Mouse (Mus musculus) hindbrain, embryonic 10.5 days (tissue): ENCODE data around the gene Zpbp. TPM values are rescaled to one million over a fixed set of nuclear protein-coding genes. Genes with fewer than 3 reads are reported as not detected.

Source experiments
- DNase-seq: peaks from one replicate; pipeline ENCODE4 v3.0.0-alpha.2; 2017; ENCODE audit warnings: low spot score
- H3K27ac ChIP-seq: fragments of 300-500 bp; sonication (generic); 2 replicates; pipeline ENCODE4 v1.5.1; 2016; ENCODE audit warnings: mild to moderate bottlenecking, moderate library complexity
- H3K27me3 ChIP-seq: fragments of 300-500 bp; sonication (generic); 2 replicates; pipeline ENCODE4 v1.6.1; 2016; ENCODE audit warnings: mild to moderate bottlenecking; ENCODE audit not compliant: poor library complexity, insufficient read depth, severe bottlenecking
- H3K36me3 ChIP-seq: fragments of 300-500 bp; sonication (generic); 2 replicates; pipeline ENCODE4 v1.6.1; 2016; ENCODE audit warnings: mild to moderate bottlenecking, moderate library complexity
- H3K4me1 ChIP-seq: fragments of 300-500 bp; sonication (generic); replicated peaks from 2 replicates; pipeline ENCODE4 v1.6.1; 2016; ENCODE audit warnings: mild to moderate bottlenecking
- H3K4me3 ChIP-seq: fragments of 300-500 bp; sonication (generic); 2 replicates; pipeline ENCODE4 v1.5.1; 2016; ENCODE audit warnings: mild to moderate bottlenecking, moderate library complexity
- H3K9me3 ChIP-seq: fragments of 300-500 bp; sonication (generic); 2 replicates; pipeline ENCODE4 v1.6.1; 2016; ENCODE audit warnings: mild to moderate bottlenecking, moderate library complexity
- WGBS: fragments of 180-500 bp; shearing (Covaris S2); methylation state at CpG from one replicate; pipeline ENCODE4 v1.1.7; 2016; 5-methylcytosine and 5-hydroxymethylcytosine counted together
- polyA plus RNA-seq: library from polyadenylated mRNA; unstranded; fragments of >200 nt; fragmentation: Nextera tagmentation; extraction: Ambion mirVana; gene quantifications from 2 replicates; pipeline ENCODE4 v1.2.1, GENCODE M21; 2016

Zpbp gene
- 0.61 and 0.67 TPM in 2 replicates for polyA plus RNA-seq

DNA sequence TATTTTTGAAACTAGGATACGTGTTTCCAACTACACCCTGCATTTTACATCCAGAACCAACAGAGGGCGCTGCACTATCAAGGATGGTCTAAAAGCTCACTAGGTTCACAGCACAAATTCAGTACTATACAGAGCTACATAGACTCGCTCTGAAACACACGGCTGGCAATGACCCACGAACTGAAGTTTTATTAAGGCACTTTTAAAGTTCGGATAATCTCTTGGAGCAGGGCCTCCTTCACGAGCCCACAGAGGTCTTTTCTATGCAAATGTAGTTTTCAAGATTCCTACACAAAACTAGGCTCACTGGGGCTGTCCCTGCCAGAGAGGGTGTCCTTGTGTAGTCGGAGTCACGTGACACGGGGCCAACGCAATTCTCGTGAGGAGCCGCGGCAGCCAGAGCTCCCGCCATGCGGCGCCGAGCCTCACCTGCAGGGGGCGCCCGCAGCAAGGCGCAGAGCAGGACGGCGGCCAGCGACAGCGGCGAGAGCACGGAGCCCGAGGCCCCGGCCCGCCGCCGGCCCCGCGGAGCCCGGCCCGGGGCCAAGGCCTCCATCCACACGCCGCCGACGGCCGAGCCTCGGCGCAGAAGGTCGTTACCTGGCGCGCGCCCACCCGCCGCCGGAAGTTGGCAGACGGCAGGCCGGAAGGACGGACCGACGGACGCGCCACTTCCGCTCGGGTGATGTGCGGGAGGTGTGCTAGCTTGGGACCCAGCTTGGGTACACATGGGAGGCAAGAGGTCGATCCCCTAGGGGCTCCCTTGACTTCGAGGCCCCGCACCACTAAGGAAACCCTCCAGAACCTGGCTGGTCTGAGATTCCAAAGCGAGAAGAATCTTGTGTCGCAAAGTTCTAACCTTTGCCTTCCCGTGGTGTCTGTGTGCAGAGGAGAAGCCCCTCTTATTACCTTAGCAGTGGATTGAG lies at the start of gene Zpbp, which contains the start of gene Spata48:
TSS of gene Zpbp (minus strand) at position 774 of the 926 bp plus-strand sequence.
TSS of gene Spata48 (plus strand) at position 460 of the 926 bp plus-strand sequence.
- no peaks in the 10 kb centered on the region for H3K36me3 ChIP-seq
- H3K4me1 ChIP-seq, result peaks cover 4% of the 10 kb centered on the region; the same call in 1 of the 2 replicates
- peaks cover 2% of the 10 kb centered on the region for H3K27me3 ChIP-seq
- 4% methylated on average over 66 of the region's 66 CpGs for WGBS
- H3K9me3 ChIP-seq, result no peaks in the 10 kb centered on the region
- peak within 1 kb of the TSS; percentile 66 for H3K4me3 ChIP-seq
- peak within 1 kb of the TSS; percentile 91 for H3K27ac ChIP-seq
- peak; percentile 93 for DNase-seq

GRCm38 (mm10) chr11:11509413-11509812 lies 47.2 kb upstream of the Zpbp start:
- no peaks in the 10 kb centered on the region for H3K9me3 ChIP-seq
- H3K27ac ChIP-seq, result no peak overlapping the region
- no peaks in the 10 kb centered on the region for H3K4me1 ChIP-seq
- WGBS, result 81% methylated on average over 2 of the region's 2 CpGs
- DNase-seq, result no peak
- H3K4me3 ChIP-seq, result no peak overlapping the region
- no peaks in the 10 kb centered on the region for H3K27me3 ChIP-seq
- no peaks in the 10 kb centered on the region for H3K36me3 ChIP-seq

DNA sequence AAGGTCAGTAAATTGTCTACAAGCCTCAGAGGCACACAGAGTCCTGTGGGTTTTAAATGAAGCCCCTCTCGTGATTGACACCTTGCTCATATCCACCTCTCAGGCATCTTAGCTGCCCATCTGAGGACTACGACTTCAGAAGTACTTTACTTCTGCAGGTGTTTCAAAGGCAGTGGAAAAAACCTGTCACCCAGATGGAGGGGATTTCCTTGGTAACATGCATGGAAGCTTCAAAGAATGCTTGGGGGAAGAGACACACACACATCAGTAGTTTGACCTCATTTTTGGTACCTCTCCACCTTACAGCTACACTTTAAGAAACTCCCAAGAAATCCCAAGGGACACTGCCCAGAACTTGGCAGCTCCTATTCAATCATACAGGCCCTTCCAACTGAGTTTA lies 44.0 kb upstream of the Zpbp start:
- H3K27ac ChIP-seq, result no peak overlapping the region
- WGBS, result 85% methylated on average over 2 of the region's 2 CpGs
- no peaks in the 10 kb centered on the region for H3K36me3 ChIP-seq
- no peak overlapping the region for H3K4me3 ChIP-seq
- H3K9me3 ChIP-seq, result no peaks in the 10 kb centered on the region
- H3K27me3 ChIP-seq, result no peaks in the 10 kb centered on the region
- H3K4me1 ChIP-seq, result no peaks in the 10 kb centered on the region
- no peak for DNase-seq

DNA sequence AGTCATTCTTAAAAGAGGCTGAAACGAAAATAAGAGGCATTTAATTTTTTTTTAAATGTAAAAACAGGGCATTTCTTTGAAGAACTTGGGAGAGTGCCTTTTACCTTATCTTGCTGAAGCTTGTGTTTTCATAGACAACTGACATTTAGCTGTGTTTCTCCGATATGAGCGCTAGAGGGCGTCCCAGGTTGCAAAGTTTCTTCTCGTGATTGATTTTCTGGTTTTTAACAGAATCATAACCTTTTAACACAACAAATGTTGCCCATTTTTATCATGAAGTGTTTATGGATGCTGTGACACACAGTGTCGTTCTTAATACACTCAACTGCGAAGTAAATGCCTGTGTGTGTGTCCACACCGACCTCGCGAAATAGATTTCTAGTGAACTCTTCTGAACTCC lies 37.7 kb upstream of the Zpbp start:
- no peak overlapping the region for H3K4me3 ChIP-seq
- WGBS, result 18% methylated on average over 10 of the region's 10 CpGs
- no peak overlapping the region for H3K27ac ChIP-seq
- no peaks in the 10 kb centered on the region for H3K36me3 ChIP-seq
- H3K4me1 ChIP-seq, result no peaks in the 10 kb centered on the region
- peak; percentile 30 for DNase-seq
- no peaks in the 10 kb centered on the region for H3K9me3 ChIP-seq
- H3K27me3 ChIP-seq, result no peaks in the 10 kb centered on the region

DNA sequence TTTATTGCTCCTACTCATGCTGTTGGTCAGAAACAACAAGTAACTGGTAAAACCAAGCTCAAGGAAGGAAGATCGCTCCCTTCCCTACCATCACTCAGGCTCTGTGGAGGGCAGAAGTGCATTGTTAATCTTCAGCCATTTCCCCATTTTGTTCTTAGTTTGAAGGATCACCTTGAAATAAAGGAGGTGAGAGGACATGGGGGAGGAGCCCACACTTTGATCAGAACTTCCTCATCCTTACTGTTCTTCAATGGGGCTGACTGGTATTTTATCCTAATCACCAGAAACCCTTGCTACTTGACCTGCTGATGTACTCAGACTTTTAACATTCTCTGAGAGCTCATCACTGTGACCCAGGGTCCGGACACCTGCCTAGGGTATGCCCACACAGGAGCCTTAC lies 33.5 kb upstream of the Zpbp start:
- no peaks in the 10 kb centered on the region for H3K4me1 ChIP-seq
- no peaks in the 10 kb centered on the region for H3K36me3 ChIP-seq
- no peak overlapping the region for H3K27ac ChIP-seq
- no peaks in the 10 kb centered on the region for H3K9me3 ChIP-seq
- no peak for DNase-seq
- no peak overlapping the region for H3K4me3 ChIP-seq
- no peaks in the 10 kb centered on the region for H3K27me3 ChIP-seq
- 89% methylated on average over 2 of the region's 2 CpGs for WGBS

- Histone ChIP-seq H3K36me3 (no peaks in the 10 kb centered on the region), H3K4me1 (no peaks in the 10 kb centered on the region), H3K27me3 (no peaks in the 10 kb centered on the region), H3K9me3 (no peaks in the 10 kb centered on the region), H3K4me3 (no peak overlapping the region), H3K27ac (no peak overlapping the region)
- DNase-seq, result no peak
- WGBS, result 69% methylated on average over 5 of the region's 5 CpGs
Measured at GRCm38 (mm10) chr11:11492044-11492443, 29.8 kb upstream of the Zpbp start.

DNA sequence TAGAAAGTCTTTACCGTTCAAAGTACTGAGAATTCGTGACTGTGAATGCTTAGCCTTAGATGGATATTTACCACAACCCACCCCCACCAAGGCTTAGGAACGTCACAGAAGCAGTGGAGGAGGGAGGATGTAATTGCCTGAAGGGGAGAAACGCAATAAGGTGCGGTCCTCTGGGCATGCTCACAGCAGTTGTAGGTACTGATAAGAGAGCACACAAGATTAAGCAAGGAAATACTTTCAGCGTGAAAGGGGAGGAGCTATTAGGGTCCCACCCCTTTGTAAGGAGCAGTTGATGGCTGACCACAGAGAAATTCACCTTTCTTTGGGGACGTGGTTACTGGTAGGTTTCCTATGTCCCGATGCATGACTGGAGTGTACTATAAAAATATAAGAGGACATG lies 22.2 kb upstream of the Zpbp start:
- Histone ChIP-seq H3K9me3 (no peaks in the 10 kb centered on the region), H3K36me3 (no peaks in the 10 kb centered on the region), H3K4me1 (no peaks in the 10 kb centered on the region), H3K27me3 (no peaks in the 10 kb centered on the region), H3K4me3 (no peak overlapping the region), H3K27ac (no peak overlapping the region)
- DNase-seq, result no peak
- WGBS, result 62% methylated on average over 8 of the region's 8 CpGs

- Histone ChIP-seq H3K4me3 (no peak overlapping the region), H3K27ac (no peak overlapping the region), H3K27me3 (peaks cover 5% of the 10 kb centered on the region; the same call in 1 of the 2 replicates), H3K4me1 (no peaks in the 10 kb centered on the region), H3K36me3 (no peaks in the 10 kb centered on the region), H3K9me3 (no peaks in the 10 kb centered on the region)
- DNase-seq, result no peak
Measured at GRCm38 (mm10) chr11:11468924-11469323, 6.7 kb upstream of the Zpbp start.

DNA sequence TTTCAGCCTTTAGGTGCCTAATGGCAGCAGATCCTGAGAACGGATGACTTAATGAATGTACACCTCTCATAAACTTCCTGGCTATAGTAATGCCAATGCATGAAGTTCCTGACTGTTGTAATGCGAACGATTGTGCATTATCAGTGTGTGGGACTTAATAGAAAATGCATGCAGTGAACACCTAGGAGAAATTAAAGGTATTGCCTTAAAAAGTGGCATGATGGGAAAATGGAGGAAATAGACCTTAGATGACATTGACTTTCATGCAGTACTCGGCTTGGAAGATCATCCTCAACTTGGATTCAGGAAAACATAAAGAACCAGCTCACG lies 318 bp upstream of the Zpbp start:
- no peaks in the 10 kb centered on the region for H3K9me3 ChIP-seq
- H3K4me1 ChIP-seq, result peaks cover 4% of the 10 kb centered on the region; the same call in 1 of the 2 replicates
- WGBS, result 84% methylated on average over 5 of the region's 5 CpGs
- H3K27me3 ChIP-seq, result peaks cover 5% of the 10 kb centered on the region
- H3K4me3 ChIP-seq, result peak overlapping the region; percentile 66
- no peak for DNase-seq
- H3K36me3 ChIP-seq, result no peaks in the 10 kb centered on the region
- H3K27ac ChIP-seq, result peak overlapping the region; percentile 91

DNA sequence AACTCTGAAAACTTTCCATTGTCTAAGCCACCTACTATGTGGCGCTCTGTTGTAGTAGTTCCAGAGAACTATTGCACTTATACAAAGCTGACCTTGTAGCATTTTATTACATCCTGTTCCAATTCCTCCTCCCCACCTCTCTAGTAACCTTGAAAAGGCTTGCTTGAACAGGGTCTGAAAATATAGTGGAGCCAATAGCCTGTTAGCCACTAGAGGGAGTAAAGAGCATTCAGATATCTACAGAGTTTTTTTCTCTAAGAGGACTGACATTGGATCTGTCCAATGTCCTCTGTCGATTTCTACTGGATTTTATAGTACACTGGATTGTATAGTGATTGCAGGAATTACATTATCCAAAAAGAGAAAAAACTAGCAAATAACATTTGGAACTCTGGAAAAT lies 7.2 kb downstream of the Zpbp start:
- Histone ChIP-seq H3K27me3 (no peaks in the 10 kb centered on the region; the same call in 1 of the 2 replicates), H3K4me3 (no peak overlapping the region), H3K9me3 (no peaks in the 10 kb centered on the region), H3K27ac (no peak overlapping the region), H3K36me3 (no peaks in the 10 kb centered on the region), H3K4me1 (no peaks in the 10 kb centered on the region)
- 24% methylated on average over 2 of the region's 2 CpGs for WGBS
- DNase-seq, result no peak

DNA sequence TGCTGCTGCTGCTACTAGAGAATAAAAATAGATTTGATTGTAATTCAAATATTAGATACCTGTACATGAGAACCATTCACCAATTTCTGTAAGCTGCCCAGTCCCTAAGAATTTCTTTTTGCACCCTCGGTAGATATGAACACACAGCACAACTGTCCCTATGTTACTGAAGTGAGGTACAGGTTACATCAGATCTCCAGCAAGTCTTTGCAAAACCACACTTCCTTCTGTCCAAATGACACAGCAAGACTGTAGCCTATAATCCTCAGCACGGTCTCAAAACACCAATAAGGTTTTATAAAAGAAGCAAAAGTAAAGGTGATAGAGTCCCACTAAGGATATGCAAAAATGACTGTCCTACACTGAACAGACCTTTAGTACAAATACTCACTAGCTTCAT lies 44.9 kb downstream of the Zpbp start:
- Histone ChIP-seq H3K27ac (no peak overlapping the region), H3K36me3 (no peaks in the 10 kb centered on the region), H3K27me3 (no peaks in the 10 kb centered on the region), H3K9me3 (no peaks in the 10 kb centered on the region), H3K4me3 (no peak overlapping the region), H3K4me1 (no peaks in the 10 kb centered on the region)
- WGBS, result 87% methylated on average over 2 of the region's 2 CpGs
- DNase-seq, result no peak

GRCm38 (mm10) chr11:11414188-11414587 lies 48.0 kb downstream of the Zpbp start:
- H3K27ac ChIP-seq, result no peak overlapping the region
- no peaks in the 10 kb centered on the region for H3K9me3 ChIP-seq
- 88% methylated on average over 5 of the region's 5 CpGs for WGBS
- no peak overlapping the region for H3K4me3 ChIP-seq
- H3K4me1 ChIP-seq, result no peaks in the 10 kb centered on the region
- H3K27me3 ChIP-seq, result no peaks in the 10 kb centered on the region
- no peak for DNase-seq
- no peaks in the 10 kb centered on the region for H3K36me3 ChIP-seq

- H3K9me3 ChIP-seq, result peaks cover 10% of the 10 kb centered on the region; the same call in 1 of the 2 replicates
- WGBS, result 84% methylated on average over 5 of the region's 5 CpGs
- H3K36me3 ChIP-seq, result no peaks in the 10 kb centered on the region
- H3K4me3 ChIP-seq, result no peak overlapping the region
- no peak overlapping the region for H3K27ac ChIP-seq
- H3K27me3 ChIP-seq, result no peaks in the 10 kb centered on the region
- DNase-seq, result no peak
- no peaks in the 10 kb centered on the region for H3K4me1 ChIP-seq
Measured at GRCm38 (mm10) chr11:11394686-11395085, 67.5 kb downstream of the Zpbp start.
